Mouse (Mus musculus) forebrain, embryonic 16.5 days (tissue): Measurements from ENCODE around the gene Wdr81. TPM values are rescaled to one million over a fixed set of nuclear protein-coding genes. Genes with fewer than 3 reads are reported as not detected.
A peak's percentile ranks its signal among the peaks of the same experiment; 100 is the strongest.

Experiments
- ATAC-seq: fragments of 200-750 bp; cut with Nextera tagmentation; 2 replicates; pipeline ENCODE4 v1.8.0; 2017; ENCODE audit warnings: mild to moderate bottlenecking, moderate library complexity
- H3K27ac ChIP-seq: fragments of 300-500 bp; sonication (generic); 2 replicates; pipeline ENCODE4 v1.5.1; 2014; ENCODE audit warnings: low read length, control low read depth
- H3K27me3 ChIP-seq: fragments of 300-500 bp; sonication (generic); replicated peaks from 2 replicates; pipeline ENCODE4 v1.6.1; 2014; ENCODE audit warnings: low read length; ENCODE audit not compliant: control insufficient read depth, insufficient read depth
- H3K36me3 ChIP-seq: fragments of 300-500 bp; sonication (generic); 2 replicates; pipeline ENCODE4 v1.6.1; 2014; ENCODE audit not compliant: control insufficient read depth, insufficient read depth
- H3K4me1 ChIP-seq: fragments of 300-500 bp; sonication (generic); replicated peaks from 2 replicates; pipeline ENCODE4 v1.6.1; 2014; ENCODE audit warnings: low read length; ENCODE audit not compliant: control insufficient read depth, insufficient read depth
- H3K4me2 ChIP-seq: fragments of 300-500 bp; sonication (generic); 2 replicates; pipeline ENCODE4 v1.6.1; 2014; ENCODE audit warnings: mild to moderate bottlenecking, low read length, control low read depth
- H3K4me3 ChIP-seq: fragments of 300-500 bp; sonication (generic); replicated peaks from 2 replicates; pipeline ENCODE4 v1.5.1; 2014; ENCODE audit warnings: mild to moderate bottlenecking, low read length, control low read depth
- H3K9ac ChIP-seq: fragments of 300-500 bp; sonication (generic); replicated peaks from 2 replicates; pipeline ENCODE4 v1.6.1; 2014; ENCODE audit warnings: low read depth, low read length, control low read depth
- H3K9me3 ChIP-seq: fragments of 300-500 bp; sonication (generic); 2 replicates; pipeline ENCODE4 v1.6.1; 2016; ENCODE audit warnings: low read length; ENCODE audit not compliant: control insufficient read depth
- WGBS: fragments of 180-500 bp; shearing (Covaris S2); extraction: QIAGEN DNeasy Blood & Tissue Kit; methylation state at CpG from one replicate; pipeline ENCODE4 v1.1.7; 2014; 5-methylcytosine and 5-hydroxymethylcytosine counted together
- polyA plus RNA-seq: library from polyadenylated mRNA; unstranded; fragments of >200 nt; fragmentation: Nextera tagmentation; extraction: Ambion mirVana; gene quantifications from 2 replicates; pipeline ENCODE4 v1.2.1, GENCODE M21; 2015

Gene Wdr81
- 9.2 and 10.0 TPM in 2 replicates for polyA plus RNA-seq

DNA sequence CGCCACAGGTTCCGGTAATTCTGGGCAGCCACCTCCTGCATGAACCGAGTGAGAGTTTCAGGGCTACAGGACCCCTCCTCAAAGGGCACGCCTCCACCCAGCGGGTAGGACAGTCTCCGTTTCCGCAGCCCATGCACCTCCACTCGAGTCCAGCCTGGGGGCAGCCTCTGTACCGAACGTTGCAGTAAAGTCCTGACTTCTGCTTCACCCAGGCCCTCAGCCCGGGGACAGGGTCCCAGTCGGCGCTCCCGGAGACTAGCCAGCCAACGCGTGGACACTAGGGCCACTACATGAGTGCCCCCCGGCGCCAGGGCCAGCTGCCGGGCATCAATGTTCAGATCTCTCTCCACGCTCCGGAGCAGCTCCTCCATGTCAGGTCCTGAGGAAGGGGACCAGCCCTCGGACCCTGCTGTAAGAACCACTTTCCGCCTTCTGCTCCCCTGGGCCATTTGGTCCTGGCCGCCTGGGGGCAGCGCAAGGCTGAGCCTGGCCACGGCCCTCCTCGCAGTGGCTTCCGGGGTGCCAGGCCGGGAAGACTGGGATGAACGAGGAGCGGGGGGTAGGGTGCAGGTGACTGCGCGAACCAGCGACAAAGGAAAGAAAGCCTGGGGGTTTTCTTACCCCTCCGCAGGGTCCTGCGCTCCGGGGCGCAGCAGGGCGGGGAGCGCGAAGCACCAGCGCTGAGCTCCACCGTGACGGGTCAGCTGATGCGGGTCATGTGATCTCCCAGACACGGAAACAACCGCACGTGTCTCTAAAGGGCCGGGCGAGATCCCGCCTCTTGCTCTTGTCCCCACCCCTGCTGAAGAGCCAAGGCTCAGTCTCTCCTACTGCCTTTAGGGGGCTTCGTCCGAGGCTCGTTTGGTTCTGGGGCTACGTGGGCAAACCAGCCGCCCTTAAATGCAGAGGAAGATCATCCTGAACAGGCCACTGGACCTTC is at the start of gene Wdr81:
Gene Wdr81, minus strand, starts transcription at position 727 of the 940 bp plus-strand sequence.
- H3K36me3 ChIP-seq, result peaks cover under 1% of the 10 kb centered on the region; the same call in 1 of the 2 replicates
- peak within 1 kb of the TSS; percentile 86 for H3K4me3 ChIP-seq
- 2% methylated on average over 56 of the region's 56 CpGs for WGBS
- H3K4me1 ChIP-seq, result peaks cover 22% of the 10 kb centered on the region
- H3K9ac ChIP-seq, result peak within 1 kb of the TSS; percentile 80
- H3K27ac ChIP-seq, result peak within 1 kb of the TSS; percentile 30; the same call in 1 of the 2 replicates
- ATAC-seq, result peak; percentile 97
- H3K27me3 ChIP-seq, result no peaks in the 10 kb centered on the region
- peak within 1 kb of the TSS; percentile 100 for H3K4me2 ChIP-seq
- no peaks in the 10 kb centered on the region for H3K9me3 ChIP-seq

- no peak for ATAC-seq
- no peak overlapping the region for H3K9ac ChIP-seq
- H3K9me3 ChIP-seq, result no peaks in the 10 kb centered on the region
- H3K4me3 ChIP-seq, result no peak overlapping the region
- 84% methylated on average over 1 of the region's 1 CpGs for WGBS
- no peak overlapping the region for H3K27ac ChIP-seq
- H3K36me3 ChIP-seq, result peaks cover 86% of the 10 kb centered on the region
- H3K27me3 ChIP-seq, result no peaks in the 10 kb centered on the region
- no peaks in the 10 kb centered on the region for H3K4me1 ChIP-seq
- H3K4me2 ChIP-seq, result no peak overlapping the region
Measured at GRCm38 (mm10) chr11:75498126-75498525, 43.6 kb upstream of the Wdr81 start.

- no peak for ATAC-seq
- WGBS, result 94% methylated on average over 10 of the region's 10 CpGs
- H3K9ac ChIP-seq, result no peak overlapping the region
- no peaks in the 10 kb centered on the region for H3K27me3 ChIP-seq
- H3K4me3 ChIP-seq, result no peak overlapping the region
- H3K27ac ChIP-seq, result no peak overlapping the region
- no peaks in the 10 kb centered on the region for H3K9me3 ChIP-seq
- H3K36me3 ChIP-seq, result peaks cover 85% of the 10 kb centered on the region
- H3K4me1 ChIP-seq, result no peaks in the 10 kb centered on the region
- no peak overlapping the region for H3K4me2 ChIP-seq
Measured at GRCm38 (mm10) chr11:75494296-75495049, 40.0 kb upstream of the Wdr81 start.

DNA sequence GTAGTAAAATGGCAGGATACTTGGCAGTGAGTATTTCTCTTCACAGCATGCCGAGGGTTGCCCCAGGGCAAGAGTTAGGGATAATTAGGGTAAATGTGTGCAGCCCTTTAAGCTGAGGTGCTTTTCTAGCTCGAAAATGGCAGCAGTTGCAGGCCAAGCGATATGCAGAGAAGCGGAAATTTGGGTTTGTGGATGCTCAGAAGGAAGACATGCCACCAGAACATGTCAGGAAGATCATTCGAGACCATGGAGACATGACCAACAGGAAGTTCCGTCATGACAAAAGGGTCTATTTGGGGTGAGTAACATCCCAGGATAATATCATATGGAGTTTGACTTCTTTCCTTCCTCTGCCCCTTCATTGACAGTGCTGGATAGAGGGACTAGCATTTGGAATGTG is 33.0 kb upstream of the Wdr81 start:
- peak overlapping the region; percentile 91 for H3K4me3 ChIP-seq
- peaks cover 9% of the 10 kb centered on the region for H3K4me1 ChIP-seq
- H3K9me3 ChIP-seq, result no peaks in the 10 kb centered on the region
- peaks cover 2% of the 10 kb centered on the region; the same call in 1 of the 2 replicates for H3K27me3 ChIP-seq
- H3K27ac ChIP-seq, result no peak overlapping the region
- WGBS, result 39% methylated on average over 6 of the region's 6 CpGs
- H3K9ac ChIP-seq, result peak overlapping the region; percentile 96
- H3K36me3 ChIP-seq, result peaks cover 25% of the 10 kb centered on the region
- ATAC-seq, result no peak
- peak overlapping the region; percentile 99 for H3K4me2 ChIP-seq

- peak within 1 kb of the TSS; percentile 99 for H3K4me2 ChIP-seq
Measured at GRCm38 (mm10) chr11:75486601-75487285, 32.2 kb upstream of the Wdr81 start, which contains the start of gene Prpf8. TSS of gene Prpf8 (plus strand) at chr11:75486816.

GRCm38 (mm10) chr11:75486192-75486591 is 31.7 kb upstream of the Wdr81 start:
- no peaks in the 10 kb centered on the region for H3K9me3 ChIP-seq
- peak; percentile 51 for ATAC-seq
- H3K27ac ChIP-seq, result no peak overlapping the region
- H3K4me3 ChIP-seq, result peak overlapping the region; percentile 91
- H3K4me1 ChIP-seq, result peaks cover 9% of the 10 kb centered on the region
- H3K27me3 ChIP-seq, result peaks cover 2% of the 10 kb centered on the region; the same call in 1 of the 2 replicates
- WGBS, result 27% methylated on average over 3 of the region's 3 CpGs
- no peak overlapping the region for H3K9ac ChIP-seq
- H3K4me2 ChIP-seq, result peak overlapping the region; percentile 24
- peaks cover 12% of the 10 kb centered on the region for H3K36me3 ChIP-seq

More at GRCm38 (mm10) chr11:75486601-75487285, 32.2 kb upstream of the Wdr81 start, which contains the start of gene Prpf8:
- H3K9me3 ChIP-seq, result no peaks in the 10 kb centered on the region
- H3K27ac ChIP-seq, result peak within 1 kb of the TSS; percentile 74
- peaks cover 18% of the 10 kb centered on the region for H3K36me3 ChIP-seq
- H3K4me1 ChIP-seq, result peaks cover 9% of the 10 kb centered on the region
- ATAC-seq, result peak; percentile 100
- peak within 1 kb of the TSS; percentile 96 for H3K9ac ChIP-seq
- WGBS, result under 1% methylated on average over 52 of the region's 52 CpGs
- peaks cover 2% of the 10 kb centered on the region; the same call in 1 of the 2 replicates for H3K27me3 ChIP-seq
- peak within 1 kb of the TSS; percentile 91 for H3K4me3 ChIP-seq

DNA sequence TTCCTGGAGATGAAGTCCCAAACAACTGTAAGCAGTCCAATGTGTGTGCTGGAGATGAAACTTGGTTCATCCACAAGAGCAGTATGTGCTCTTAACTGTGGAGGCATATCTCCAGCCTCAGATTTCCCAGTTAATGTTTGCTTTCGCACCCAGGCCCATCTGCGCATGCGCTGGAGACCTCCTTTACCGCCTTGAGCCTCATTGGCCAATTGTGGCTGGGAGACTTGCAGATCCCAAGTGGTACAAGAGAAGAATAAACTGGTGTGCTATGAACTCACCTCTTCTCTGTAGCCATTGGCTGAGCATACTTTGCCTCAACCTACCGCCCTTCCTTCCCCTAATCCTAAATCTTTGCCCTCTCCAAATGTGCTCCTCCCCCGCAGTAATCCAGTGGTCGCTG is 18.9 kb upstream of the Wdr81 start:
- Histone ChIP-seq H3K27me3 (peaks cover 3% of the 10 kb centered on the region; the same call in 1 of the 2 replicates), H3K4me2 (no peak overlapping the region), H3K9ac (no peak overlapping the region), H3K27ac (no peak overlapping the region), H3K4me1 (no peaks in the 10 kb centered on the region), H3K9me3 (no peaks in the 10 kb centered on the region), H3K4me3 (no peak overlapping the region), H3K36me3 (no peaks in the 10 kb centered on the region)
- no peak for ATAC-seq
- WGBS, result 59% methylated on average over 7 of the region's 7 CpGs

DNA sequence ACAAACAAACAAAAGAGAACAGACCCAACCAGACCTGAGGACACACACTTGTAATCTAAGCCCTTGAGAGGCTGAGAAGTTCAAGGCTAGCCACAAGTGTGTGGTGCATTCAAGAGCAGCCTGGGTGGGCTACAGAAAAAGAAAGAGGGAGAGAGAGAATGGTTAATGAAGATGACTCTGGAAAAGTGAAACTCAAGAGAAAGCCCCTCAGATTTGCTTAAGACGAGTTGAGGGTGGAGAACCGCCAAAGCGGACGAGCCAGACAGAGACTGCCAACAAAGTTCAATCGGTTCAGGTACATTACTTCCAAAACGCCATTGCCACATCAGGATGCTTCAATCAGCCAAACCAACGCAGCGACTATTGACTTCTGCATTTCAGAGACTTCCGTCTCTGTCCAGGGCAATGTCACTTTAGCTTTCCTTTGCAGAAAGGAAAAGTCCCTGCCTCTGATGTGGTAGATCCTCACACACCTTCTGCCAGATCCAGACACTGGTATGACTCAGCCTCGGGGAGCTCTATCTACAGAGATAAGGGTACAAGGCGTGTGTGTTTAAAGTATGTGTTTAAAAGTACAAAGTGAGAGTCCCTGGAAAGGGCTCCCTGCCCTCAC is 18.1 kb upstream of the Wdr81 start:
- no peak for ATAC-seq
- no peak overlapping the region for H3K27ac ChIP-seq
- 86% methylated on average over 11 of the region's 11 CpGs for WGBS
- no peak overlapping the region for H3K4me2 ChIP-seq
- no peaks in the 10 kb centered on the region for H3K36me3 ChIP-seq
- H3K4me1 ChIP-seq, result peaks cover 3% of the 10 kb centered on the region
- H3K9ac ChIP-seq, result no peak overlapping the region
- no peak overlapping the region for H3K4me3 ChIP-seq
- H3K27me3 ChIP-seq, result peaks cover 3% of the 10 kb centered on the region; the same call in 1 of the 2 replicates
- no peaks in the 10 kb centered on the region for H3K9me3 ChIP-seq
